Mouse (Mus musculus) heart, adult 18-20 months (tissue): ENCODE data around the gene Herpud1. TPM values are rescaled to one million over a fixed set of nuclear protein-coding genes. Genes with fewer than 3 reads are reported as not detected.

Source experiments
- DNase-seq, 2 experiments: peaks; one replicate each; pipeline ENCODE4 v3.0.0; 2021 to 2022; ENCODE audit warnings: mixed read lengths in 1 of 2
- total RNA-seq, 2 experiments: library from RNA; stranded (reverse); gene quantifications; 2 replicates each; pipeline ENCODE4 v1.2.3; 2021

Gene Herpud1
- total RNA-seq, 2 experiments from 2014 or later = 204 to 275 TPM

DNA sequence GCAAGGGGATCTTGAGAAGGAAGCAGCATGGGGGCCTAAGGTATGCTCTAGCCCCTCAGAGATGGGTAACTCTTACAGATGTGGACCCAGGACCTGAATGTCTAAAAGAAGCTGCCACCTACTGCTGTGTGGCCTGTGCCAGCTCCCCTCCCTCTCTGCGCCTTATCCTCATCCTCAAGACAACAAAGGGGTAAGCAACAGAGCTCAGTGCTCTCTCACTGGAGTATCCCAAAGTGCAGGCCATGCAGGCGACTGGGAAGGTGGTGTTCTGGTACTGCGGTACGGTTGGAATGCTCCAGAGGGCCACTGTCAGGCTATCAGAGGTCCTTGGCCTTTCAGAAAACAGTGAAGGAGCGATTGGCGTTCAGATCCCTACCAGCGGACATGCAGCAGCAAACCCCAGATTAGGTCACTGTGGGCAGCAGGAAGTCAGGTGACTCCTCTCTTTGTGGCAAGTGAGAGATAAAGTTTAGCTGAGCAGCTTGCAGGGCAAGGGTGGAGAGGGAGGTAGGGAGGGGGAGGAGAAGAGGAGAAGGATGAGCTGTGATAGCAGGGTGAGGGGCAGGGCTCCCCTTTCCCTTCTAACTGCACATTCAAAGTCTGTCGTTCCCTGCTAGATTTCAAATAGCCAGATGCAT is 22.3 kb downstream of the Herpud1 start:
- DNase-seq = no peak

DNA sequence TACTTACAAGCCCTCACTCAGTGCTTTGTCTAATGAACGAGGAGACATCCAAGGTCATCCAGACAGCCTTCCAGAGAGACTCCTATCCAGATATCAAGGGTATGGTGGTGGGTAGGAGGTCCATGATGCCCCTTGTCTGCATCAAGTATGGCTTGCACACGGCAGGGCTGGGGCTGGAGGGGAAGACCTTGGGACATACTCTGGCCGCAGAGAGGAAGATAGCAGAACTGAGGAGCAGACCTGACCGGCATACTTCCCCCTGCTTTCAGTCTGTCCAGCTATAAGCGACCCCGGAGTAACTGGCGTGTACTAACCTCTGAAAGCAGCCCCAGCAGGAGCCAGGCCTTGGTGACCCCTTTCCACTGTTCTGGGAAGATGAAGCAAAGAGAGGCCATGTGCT is 23.3 kb downstream of the Herpud1 start:
- no peak for DNase-seq

DNA sequence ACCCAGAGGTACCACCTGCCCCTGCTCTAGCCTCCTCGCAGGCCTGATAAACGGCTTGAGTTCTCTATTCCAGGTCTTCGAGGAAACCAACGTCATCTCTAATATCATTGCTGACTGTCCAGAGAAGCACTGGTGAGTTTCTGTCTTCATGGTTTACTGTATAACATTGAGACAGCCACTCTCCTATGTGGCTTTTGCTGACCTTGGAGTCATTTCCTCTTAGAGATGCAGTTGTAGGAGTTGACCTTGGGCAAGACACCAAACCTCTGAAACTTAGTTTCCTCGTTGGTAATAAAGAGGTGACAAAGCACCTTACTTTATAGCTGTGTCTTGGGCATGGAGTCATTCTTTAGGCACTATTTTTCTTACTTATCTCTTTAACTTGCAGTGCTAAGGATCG is 26.3 kb downstream of the Herpud1 start:
- no peak for DNase-seq

DNA sequence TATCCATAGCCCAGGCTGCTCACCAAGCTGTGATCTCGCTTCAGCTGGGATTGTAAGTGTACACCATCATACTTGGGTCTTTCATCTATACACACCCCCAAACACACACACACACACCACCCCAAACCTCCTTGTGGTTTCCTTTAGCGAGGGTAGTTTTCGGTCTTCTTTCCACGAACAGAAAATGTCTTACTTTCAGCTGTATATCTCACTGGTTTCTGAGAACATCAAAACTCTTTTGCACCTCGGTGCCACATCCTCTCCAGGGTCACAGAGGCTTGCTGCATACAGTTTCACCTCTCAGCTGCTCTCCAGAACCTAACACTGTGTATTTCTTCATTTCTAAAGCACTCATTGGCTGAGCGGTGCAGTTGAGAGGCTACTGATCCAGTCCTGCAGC is 27.3 kb downstream of the Herpud1 start:
- DNase-seq = no peak

DNA sequence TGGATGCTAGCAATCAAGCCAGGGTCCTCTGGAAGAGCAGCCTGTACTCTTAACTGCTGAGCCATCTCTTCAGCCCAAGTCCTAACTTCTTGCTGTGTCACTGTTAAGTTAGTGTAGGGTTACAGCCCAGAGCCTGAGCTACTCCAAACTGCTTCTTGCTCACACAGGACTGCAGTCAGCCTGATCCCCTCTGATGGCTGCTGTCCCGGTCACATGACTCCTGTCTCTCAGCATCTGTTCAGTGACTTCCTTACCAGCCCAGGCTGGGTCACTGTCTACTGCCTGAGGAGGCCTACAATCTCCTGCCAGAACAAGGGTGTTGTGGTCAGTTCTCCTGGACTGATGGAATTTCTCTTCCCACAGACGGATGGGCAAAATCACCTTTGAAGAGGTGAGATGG is 29.0 kb downstream of the Herpud1 start:
- no peak for DNase-seq

DNA sequence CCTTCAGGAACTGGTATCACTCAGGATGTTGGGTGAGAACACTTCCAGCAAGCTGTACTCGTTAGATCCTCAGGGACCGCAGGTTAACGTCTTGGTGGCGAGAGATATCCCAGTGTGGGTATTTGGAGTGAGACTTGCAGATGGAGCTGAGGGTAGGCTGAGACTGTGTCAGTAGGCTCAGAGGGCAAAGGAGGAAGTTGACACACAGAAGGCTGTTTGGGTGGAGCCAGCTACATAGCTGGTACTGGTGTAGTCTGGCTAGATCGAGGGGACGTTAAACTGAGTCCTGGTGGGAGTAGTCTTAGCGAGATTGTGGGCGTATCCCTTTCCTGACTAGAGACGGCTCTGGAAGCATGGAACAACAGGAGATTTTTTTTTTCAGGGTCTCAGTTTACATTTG is 31.8 kb downstream of the Herpud1 start:
- no peak for DNase-seq

DNA sequence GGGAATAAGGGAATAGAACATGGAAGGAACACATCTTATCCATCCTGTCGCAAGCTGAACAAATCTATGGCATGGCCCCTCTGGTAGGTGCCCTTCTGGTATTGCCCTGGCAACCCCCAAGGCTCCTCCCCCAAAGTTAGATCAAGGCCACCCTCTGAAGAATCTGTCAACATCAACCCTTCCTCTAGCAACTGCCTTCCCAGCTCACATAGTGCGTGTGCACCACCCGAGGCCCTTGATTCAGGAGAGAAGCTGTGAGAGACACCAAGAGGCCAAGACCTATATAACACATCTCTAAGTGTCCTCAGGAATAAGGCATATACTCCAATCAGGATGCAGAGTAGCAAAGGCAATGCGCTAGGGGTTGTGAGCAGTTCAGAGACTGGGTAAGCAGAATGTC is 36.0 kb downstream of the Herpud1 start:
- no peak for DNase-seq

DNA sequence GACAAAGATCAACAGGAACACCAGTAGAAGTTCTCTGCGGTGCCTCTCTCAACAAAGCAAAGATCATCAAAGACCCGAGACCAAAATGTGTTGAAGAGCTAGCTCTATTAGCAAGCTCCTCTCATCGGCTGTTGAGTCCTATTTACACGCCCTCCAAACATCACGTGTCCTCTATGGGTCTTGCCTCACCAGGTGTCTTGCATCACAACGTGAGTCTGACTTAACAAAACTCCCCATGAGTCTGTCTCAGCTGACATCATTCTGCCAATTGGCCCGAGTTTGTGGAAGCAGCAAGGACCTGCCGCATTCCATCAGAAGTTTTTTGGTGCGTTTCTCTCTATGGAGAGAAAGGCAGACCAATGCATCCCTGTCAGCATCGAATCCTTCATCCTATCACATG is 41.7 kb downstream of the Herpud1 start:
- DNase-seq = peak in 1 of 2 experiments; percentile 31

DNA sequence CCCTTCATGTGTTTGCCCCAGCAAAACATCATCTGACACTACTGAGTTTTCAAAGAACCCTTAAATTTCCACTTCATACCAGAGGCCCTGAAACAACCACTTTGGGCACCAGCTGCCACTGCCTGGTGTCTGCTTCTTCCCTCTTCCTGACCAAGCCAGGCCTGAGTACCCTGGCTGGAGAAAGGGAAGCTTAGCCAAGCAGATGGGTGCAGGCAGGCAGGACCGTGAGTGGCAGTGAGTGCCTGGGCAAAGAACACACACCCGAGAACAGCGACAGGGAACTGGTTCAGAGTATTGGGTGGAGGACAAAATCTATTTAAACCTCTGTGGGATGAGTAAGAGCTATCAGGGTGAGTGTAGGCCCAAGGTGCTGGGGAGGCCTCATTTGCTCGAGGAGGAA is 42.2 kb downstream of the Herpud1 start:
- DNase-seq = no peak

DNA sequence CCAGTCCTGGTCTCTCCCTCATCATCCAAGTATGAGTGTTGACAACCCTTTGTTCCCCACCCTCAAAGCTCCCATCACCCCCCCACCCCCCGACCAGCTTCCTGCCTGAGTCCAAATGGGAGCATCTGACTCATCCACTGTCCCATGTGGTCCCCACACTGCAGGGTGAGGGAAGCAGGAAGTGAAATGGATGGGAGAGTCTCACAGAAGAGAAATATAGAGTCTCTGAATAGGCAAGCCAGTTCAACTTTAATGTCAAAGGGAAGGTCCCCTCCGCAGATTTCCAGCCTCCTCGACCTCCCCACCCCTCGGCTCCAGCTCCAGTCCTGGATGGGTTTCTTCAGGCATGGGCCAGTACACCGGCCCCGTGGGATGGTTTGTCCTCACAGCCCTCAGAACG is 43.1 kb downstream of the Herpud1 start:
- no peak for DNase-seq

DNA sequence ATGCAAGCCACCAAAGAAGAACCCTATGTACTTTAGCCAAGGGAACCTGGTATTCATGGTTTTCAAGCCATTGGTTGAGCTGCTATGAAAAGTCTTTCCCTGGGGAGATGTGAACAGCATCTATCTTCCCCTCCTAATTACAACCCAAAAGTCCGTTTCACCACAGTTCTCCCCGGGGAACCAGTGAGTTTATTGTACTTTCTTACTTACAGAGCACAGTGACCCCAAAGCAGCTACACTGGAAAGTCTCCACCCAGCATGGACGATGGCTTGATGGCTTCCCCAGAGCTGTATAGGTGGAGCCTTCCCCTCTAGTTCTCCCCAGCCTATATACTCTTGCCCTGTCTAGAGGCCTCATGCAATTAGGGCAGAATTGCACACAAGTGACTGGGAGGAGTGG is 46.0 kb downstream of the Herpud1 start:
- no peak for DNase-seq

DNA sequence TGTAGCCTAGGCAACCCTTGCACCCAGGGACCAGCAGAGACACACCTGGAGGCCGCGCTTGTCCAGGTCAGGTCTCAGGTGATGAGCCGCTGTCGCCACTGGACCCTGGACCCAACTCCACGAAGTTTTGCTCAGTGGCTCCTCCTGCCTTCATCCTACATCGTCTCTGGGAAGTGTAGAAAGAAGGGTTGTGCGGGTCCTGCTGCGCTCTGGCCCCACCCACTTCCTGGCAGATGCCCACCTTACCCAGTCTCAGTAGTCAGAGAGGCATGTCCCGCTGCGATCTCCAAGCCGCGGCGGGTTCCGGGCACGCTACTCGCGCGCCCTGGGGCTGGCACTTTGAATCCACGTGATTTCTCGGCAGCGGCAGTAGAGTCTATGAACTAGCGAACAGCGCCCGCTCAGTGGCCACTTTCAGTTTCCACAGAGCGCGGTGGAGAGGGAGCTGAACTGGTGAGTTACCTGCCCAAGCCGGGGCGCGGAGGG is 47.8 kb downstream of the Herpud1 start, which contains the start of gene Nlrc5:
Nlrc5 (plus strand) TSS at position 376 of the 486 bp plus-strand sequence.
- DNase-seq = peak; percentile 82 to 90

DNA sequence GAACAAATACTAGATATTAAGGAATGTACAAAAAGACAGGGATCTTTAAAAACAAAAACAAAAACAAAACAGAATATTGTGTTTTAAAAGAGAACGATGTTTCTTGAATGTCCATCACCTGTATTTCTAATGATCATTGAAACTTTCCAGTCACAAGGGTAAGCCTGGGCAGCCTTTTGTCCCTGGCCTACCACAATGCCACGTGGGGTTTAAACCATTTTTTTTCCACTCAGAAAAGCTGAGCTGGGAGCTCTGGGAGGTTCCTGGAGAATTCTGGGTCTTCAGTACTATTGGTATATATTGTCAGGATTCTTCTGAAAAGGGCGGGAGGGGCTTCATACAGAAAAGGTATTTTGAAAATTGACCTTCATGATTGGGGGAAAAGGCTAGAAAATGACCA is 48.7 kb downstream of the Herpud1 start:
- no peak for DNase-seq

DNA sequence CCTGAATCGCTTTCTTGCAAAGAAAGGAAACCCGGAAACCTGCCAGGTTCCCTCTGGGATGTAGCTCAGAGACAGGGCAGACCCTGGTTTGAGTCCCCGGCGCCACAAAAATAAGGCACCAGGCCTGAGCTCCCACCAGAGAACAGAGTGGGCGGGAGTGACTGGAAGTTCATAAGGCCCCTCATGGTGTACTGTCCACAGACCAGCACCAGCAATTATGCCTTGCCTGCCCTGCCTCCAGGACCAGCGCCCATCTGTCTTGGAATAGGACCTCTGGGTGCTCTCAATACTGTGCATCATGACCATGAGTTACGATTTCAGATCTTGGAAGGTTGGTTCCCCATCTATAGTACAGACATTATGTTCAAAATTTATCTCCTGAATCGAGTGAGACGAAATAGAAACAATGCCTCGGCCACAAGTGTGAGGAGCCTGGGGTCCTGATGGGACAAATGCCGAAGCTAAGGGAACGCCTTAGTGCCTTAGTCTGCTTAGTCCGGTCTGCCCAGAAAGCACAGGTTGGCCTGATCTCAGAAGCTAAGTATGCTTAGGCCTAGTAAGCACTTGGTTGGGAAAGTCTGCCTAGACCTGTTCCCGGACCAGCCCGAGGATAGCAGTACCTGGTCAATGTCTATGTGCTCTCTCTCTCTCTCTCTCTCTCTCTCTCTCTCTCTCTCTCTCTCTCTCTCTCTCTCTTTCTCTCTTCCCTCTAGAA is 49.3 kb downstream of the Herpud1 start:
- no peak for DNase-seq

DNA sequence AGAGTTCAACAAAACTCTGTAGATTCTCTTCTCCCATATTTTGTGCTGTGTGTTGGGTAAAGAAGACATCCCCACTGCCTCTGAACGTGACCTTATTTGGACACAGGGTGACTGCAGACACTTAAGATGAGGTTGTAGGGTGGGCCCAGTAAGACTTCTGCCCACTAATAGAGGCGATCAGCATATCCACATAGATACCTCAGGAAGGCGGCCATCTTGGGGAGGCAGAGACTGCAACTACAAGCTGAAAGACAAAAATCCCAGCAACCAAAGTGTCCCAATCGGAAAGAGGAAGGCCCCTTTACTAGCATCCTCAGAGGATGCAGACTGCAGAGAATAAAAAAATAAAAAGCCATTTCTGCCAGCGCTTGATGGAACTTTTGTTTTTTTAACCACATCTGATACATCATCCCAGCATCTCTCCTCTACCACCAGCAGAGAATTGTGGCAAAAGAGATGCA is 49.9 kb downstream of the Herpud1 start:
- no peak for DNase-seq

DNA sequence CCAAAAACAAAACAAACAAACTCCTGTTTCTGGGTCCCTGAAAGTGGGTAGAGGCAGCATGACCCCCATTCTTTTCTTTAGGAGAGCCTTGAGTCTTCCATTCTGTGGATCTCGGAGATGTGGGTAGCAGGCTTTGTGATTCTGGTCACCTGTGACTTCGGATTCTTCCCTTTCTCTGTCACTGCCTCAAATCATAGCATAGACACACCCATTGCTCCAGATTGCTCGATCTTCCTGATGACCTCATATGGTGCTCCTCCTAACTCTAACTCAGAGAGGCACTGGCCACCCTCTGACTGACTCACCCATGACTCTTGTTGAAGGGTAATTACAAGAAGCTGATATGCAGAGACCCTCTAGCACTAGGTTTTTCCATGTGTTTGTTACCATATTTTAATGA is 50.7 kb downstream of the Herpud1 start:
- no peak for DNase-seq

DNA sequence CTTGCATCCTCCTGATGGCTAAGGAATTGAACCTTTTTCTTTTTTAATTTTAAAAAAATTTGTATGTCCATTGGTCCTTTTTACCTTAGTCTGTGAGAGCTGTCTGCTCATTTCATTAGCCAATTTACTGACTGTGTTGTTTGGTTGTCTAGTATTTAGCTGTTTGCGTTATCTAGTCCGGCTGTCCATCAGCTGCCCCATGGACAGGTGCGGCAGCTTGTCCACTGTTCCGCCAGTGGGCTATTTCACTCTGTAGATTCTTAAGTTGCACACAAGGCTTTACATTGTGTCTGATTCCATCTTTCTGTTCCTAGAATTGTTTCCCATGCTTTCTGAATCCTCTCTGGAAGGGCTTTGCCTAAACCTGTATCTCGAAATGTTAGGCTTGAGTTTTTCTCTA is 52.4 kb downstream of the Herpud1 start:
- DNase-seq = no peak

DNA sequence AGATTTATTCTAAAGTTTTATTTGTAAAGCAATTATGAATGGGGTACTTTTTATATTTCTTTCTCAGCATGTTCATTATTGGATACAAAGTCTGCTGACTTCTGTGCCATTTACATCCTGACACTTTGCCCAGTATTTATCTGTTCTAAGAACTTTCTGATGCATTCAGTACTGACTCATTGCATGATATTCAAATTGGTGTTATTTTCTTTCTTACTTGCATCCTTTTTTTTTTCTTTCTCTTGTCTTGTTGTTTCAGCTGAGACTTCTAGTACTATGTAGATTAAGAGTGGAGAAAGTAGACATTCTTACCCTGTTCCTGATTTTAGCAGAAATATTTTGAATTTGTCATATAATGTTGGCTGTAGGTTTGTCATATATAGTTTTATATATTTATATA is 53.5 kb downstream of the Herpud1 start:
- DNase-seq = no peak

DNA sequence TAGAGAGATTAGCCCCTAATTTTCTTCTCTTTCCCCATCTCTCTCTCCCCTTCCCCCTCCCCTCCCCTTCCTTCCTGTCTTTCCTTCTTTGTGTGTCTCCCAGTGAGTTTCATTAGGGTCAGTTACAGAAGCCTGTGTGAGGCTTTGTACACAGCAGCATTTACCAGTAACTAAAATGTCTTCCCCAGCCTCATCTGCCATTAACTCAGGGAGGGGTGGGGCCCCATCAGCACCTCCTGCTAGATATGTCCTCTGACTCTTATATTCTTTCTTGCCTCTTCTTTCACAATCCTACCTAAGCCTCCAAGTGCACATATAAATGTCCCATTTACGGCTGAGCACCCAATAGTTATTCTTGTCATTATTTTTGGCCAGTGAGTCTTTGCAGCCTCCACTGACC is 54.2 kb downstream of the Herpud1 start:
- no peak for DNase-seq

DNA sequence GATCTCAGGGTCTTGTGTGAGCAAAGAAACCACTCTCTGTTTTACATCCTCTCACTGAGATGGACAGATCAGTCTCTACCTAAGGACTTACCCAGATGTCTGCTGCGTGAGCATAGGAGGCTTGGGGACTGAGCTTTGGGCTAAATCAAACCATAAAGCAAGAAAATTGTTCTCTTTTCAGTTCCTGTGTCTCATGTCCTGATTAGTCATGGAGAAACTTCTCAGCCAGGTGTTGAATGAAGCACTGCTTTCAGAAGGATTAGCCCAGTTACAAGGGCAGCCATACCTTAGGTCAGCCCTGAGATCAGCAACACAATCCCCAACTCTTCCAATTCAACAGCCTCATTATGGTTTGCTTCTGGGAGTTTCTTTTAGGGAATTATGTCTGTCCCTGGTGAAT is 55.4 kb downstream of the Herpud1 start:
- DNase-seq = no peak

DNA sequence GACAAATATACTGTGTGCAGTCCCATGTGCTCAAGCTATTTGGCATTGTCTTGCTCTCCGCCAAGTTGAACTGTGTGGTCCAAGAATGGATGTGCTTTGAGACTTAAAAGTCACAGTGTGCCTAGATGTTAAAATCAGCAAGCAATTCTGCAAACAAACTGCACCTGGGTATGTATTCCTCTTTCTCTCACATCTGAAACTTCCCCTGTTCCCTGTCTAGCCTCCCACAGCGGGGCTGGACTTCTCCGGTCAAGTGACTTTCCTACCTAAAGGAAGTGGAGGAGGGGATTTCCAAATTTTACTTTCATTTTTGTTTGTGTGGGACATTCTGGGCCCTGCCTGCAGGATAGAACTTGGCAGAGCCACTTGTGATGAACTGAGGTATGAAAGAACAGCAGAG is 56.9 kb downstream of the Herpud1 start:
- peak; percentile 35 to 50 for DNase-seq

DNA sequence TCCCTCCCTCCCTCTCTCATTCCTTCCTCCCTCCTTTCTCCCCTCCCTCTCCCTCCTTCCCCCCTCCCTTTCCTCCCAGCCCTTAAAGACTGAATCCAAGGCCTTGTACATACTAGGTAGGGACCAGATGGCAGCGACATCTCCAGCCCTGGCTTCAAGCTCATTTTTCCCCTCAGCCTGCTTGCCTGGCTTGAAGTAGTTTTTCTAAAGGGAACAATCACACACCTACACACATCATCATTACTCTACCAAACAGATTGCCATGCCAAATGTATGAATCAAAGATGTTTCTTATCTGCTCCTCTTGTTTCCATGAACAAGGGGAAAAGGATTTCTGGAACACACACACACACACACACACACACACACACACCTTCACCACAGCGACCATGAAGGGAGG is 58.2 kb downstream of the Herpud1 start:
- DNase-seq = no peak
